Mouse (Mus musculus) gastrocnemius, adult 8-10 months (tissue): ENCODE data around the gene Casp8. TPM values are rescaled to one million over a fixed set of nuclear protein-coding genes. Genes with fewer than 3 reads are reported as not detected.
"Not testable (repeated sequence)": the region's sequence is repeated elsewhere in the genome, so short reads cannot be mapped to it uniquely, and the experiment has no call there.

Source experiments
- DNase-seq, 2 experiments: peaks; one replicate each; pipeline ENCODE4 v3.0.0; 2022; ENCODE audit warnings: low spot score in 2 of 2
- total RNA-seq, 4 experiments: library from RNA; stranded (reverse); gene quantifications; 2 replicates each; pipeline ENCODE4 v1.2.4; 2022

The Casp8 gene
- 1 to 10 TPM; 1.0 to 2.5 (median 2.0) TPM for total RNA-seq

DNA sequence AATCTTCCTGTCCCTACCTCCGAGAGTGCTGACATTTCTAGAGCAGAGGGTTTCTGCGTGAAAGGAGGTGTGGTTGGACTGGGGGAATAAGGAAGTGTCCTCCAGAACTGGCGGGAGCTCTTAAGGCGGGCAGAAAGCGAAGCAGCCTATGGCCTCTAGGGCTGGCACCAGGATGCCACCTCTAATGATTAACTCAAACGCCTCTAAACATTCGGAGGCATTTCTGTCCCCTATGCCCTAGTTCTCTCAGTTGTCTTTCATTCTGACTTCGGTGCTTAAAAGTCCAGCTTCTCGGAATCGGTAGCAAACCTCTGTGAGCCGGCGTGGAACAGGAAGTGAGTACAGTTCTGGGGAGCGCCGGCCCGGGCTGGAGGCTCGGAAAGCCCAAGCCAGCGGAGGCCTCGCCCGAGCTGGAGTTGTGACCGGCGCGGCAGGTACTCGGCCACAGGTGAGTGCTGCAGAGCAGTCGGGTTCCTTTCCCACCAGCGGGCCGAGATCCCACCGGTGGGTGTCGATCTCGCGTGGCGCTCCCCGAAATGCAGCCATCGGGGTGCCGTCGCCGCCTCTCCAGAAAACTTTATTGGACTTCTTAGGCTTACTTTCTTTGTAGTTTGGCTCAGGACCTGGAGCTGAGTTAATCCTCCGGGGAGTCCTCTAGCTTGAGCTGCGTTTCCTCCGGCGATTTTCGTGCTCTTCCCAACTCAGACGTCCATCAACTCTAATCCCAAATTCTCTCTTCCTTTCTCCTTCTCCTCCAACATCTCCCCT is at the start of gene Casp8:
Casp8 (plus strand) TSS at position 84 of the 768 bp plus-strand sequence.
- peak in 1 of 2 experiments; percentile 4 for DNase-seq

DNA sequence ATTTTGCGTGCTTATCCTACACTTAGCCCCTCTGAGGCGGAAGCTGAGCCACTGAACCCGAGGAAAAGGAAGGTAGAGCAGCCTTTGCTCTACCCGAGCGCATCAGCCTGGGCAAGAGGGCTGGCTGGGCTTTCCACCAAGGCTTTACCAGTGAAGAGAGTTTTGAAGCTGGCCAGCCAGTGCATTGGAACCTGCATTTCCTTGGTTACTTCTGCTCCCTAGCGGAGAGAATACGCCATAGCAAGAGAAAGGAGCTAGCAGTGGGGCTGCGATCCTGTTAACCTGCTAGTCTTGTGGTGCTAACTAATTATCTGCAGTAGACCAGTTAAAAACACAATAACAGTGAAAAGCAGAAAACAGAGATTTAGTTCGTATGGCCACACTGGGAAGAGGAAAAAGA is 48.3 kb upstream of the Casp8 start:
- DNase-seq = peak; percentile 30 to 38

DNA sequence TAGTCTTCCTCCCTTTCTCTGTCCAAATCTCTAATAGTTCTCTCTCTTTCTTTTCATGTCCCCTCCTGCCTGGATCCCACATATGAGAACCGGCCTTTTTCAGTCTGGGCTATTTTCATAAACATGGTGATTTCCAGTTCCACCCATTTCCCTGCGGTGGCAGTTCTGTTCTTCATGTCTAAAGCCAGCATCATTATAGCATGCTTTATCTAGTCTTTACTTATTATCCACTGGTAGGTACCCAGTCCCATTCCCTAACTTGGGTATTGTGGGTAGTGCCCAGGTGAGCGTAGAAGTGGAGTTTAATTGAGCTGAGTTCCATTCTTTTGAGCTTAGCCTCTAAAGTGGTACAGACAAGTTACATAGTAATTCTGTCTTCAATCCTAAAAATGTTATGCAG is 35.7 kb upstream of the Casp8 start:
- no peak for DNase-seq

DNA sequence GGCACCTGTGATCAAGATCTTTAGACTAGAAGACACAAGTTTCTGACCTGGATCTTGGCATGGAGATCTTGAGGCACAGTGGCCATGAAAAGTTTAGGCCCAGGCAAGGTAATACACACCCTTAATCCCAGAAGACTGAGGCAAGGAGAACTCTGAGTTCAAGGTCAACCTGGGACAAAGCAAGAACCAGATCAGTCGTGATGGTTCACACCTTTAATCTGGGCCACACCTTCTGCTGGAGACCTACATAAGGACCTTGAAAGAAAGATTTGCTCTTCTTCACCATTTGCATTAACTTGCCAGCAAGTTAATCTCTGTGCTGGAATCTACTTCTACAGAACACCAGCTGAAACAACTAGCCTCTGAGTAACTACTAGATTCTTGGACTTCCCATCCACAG is 34.6 kb upstream of the Casp8 start:
- no peak for DNase-seq

DNA sequence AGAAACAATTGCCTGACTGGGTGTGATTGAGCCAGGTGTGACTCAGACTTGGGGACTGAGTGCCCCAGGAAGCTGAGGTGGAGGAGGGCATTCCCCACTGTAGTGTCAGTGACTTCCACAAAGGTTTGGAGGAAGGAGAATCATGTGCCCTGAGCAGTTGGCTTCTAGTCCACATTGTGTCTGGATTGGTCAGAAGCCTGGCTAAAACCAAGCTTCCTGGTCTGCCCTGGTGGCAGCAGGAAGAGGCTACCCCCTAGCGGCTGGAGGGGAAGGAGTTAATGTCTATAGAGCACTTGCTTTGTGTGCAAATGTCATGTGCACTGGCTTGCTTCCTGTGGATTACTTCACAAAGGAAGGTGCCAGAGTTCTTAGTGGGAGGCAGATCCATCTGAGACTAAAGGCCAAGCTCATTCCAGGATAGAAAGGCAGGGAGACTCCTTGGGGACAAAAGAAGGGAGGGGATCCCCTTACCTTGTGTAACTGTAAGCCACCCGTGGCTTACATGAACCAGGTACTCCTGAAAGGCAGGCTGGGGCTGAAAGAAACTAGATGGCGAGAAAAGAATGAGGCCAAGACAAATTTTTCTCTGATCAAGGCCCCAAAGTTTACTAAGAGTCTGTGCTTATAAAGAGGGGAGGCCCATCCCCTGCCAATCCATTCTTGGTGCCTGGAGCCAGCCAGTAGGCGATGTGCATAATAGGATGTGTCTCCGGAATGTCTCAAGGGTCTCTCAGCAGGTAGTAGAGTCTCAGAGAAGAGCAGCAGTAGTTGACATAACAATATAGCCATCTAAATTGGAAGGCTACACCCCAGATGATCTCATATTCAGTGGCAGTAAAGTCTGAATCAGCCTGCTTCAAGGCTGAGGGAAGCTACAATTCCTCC is 33.5 kb upstream of the Casp8 start:
- not testable (repeated sequence) for DNase-seq

DNA sequence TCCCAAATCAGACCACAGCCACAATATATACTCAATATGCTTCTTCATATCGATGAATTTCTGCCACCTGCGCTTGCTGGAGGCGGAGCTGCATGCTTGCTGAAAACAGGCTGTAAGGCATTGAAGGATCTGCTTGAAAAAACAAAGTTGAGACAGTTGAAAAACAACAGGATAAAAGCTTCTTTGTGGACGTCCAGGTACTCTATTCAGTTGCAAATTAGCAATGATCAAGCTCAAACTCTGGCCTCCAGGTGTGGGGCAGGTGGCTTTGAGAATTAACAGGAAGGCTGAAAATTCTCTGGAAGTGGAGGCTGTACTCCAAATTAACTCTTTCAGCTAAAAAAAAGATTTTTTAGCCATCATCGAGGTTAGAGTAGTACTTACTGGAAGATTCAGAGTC is 32.6 kb upstream of the Casp8 start:
- DNase-seq = no peak

DNA sequence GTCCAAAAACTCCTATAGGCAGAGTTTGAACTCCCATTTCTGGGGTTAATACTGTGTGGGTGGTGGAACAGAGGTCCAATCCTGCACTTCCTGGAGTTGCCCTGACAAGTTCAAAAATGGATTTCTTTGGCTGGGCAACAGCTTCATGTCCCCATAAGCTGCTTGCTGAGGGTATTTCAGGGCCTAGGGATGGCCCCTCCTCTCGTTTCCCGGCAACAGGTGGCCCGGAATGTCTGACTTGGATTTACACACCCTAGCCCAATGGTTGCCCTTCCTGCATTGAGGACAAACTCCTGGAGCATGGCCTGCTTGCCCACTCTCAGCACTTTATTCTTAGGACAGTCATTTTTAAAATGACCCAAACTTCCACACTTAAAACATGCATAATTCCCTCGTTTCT is 28.7 kb upstream of the Casp8 start:
- DNase-seq = not testable (repeated sequence)

DNA sequence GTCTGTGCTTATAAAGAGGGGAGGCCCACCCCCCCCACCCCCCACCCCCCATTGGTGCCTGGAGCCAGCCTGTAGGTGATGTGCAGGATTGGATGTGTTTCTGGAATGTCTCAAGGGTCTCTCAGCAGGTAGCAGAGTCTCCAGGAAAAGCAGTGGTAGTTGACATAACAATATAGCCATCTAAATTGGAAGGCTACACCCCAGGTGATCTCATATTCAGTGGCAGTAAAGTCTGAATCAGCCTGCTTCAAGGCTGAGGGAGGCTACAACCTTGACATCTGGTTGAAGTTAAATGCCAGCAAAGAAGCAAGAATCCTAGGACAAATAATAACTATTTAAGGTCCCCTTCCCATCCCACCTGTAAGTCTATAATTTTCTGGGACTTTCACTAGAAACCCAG is 26.0 kb upstream of the Casp8 start:
- DNase-seq = no peak

DNA sequence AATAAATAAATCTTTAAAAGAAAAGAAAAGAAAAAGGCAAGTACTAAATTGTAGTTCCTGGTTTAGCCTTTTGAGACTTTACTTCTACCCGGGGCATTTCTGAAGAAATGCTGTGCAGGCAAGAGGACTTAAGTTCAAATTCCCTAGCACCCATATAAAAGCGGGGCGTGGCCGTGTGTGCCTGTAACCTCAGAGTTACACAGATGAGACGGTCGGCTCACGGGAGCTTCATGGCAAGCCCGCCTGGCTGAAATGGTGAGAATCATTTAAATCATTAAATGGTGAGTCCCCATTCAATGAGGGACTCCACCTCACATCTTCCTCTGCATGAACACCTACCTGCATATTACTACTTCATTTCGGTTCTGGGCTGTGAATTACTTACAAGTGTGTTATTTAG is 25.5 kb upstream of the Casp8 start:
- DNase-seq = no peak

DNA sequence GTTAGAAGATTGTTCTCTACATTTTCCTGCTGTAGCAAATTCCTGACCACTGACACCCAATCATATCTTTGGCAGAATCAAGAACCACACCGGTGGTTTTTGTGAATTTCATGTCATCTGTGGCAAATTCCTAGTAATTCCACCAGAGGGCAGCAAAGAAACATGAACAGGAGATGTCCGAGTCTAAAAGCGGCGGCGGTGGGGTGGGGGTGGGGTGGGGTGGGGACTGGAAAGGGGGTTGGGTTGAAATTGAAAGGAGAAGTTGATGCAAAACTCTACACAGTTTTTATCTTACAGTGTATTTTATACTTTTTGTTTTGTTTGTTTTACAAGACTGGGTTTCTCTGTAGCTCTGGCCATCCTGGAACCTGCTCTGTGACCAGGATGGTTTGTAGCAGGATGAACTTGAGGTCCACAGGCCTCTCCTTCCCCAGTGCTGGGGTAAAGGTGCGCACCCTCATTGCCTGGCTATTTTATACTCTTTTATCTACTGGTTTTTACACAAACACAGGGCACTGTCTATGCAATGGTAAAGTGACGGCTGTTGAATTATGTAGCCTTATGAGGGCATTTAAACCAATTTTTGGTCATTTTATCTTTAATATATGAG is 25.0 kb upstream of the Casp8 start:
- DNase-seq = no peak

DNA sequence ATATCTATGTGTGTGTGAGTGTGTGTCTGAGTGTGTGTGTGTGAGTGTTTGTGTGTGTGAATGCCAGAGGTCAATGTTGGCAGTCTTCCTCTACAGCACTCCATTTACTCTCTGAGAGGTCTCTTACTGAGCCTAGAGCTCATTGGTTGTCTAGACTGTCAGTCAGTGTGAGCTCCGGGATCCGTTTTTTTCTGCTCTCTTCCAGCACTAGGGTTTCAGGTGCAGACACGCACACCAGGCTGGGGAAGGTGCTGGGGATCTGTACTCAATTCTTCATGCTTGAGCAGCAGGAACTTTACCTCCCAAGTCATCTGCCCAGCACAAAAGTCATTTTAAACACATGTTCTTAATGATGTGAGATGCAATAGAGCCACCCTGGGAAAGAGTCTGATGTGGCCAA is 23.1 kb upstream of the Casp8 start:
- no peak for DNase-seq

DNA sequence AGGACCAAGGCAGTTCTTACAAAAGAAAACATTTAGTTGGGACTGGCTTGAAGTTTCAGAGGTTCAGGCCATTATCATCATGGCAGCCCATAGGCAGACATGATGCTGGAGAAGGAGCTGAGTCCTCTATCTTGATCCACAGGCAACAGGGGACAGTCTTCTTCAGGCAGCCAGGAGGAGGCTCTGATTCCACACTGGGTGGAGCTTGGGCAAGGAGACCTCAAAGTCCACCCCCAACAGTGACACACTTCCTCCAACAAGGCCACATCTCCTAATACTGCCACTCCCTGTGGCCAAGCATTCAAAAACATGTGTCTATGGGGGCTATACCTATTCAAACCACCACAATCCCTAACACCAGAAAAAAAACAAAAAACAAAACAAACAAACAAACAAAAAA is 21.9 kb upstream of the Casp8 start:
- no peak for DNase-seq

DNA sequence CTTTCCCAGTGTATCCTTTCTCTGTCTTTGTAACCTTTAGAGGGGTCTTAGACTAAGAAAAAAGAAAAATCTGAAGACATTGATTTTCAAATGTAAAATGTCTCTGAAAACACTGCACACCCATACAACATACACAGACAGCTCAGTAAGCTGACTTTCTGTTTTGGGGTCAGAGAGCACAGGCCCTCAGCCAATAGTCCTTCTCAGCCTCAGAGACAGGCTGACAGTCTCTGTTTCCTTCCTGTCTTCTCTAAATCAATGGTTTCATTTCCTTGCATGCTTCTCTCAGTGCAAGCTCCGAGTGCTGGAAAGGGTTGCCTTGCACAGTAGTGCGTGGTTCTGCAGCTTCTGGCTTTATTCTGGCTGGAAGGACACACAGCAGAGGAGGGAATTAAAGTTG is 21.3 kb upstream of the Casp8 start:
- DNase-seq = no peak

DNA sequence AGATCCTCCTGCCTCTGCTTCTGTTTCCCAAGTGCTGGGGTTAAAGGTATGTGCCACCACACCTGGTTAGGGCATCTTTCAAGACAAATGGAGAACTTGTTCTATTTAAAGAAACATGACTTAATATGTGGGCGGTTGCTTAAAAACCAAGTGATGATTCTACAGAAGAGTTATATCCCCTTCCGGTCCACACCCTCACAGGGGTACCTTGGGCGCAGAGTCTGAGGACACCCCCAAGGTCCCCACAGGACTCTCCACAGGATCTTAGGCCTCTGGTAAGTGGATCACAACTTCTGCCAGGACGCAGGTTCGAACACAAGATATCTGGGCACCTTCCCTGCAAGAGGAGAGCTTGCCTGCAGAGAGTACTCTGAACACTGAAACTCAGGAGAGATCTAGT is 19.8 kb upstream of the Casp8 start:
- DNase-seq = no peak

DNA sequence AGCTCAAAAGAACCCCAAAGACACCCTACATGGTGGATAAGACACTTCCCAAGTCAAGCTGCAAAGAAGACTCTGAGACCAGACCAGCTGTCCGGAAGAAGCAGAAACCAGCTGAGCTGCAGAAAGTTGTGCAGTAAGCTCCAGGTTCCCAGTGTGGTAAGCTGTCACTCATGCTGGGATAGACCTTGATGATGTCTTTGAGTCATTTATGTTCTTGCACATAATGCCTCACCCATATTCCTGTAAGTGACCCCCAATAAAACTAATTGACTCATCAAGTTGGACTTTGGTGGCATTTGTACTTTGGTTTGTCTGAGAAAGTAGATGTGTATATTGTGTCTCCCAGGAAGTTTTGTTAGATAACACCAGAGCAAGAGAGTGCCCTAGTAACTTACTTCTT is 17.6 kb upstream of the Casp8 start:
- no peak for DNase-seq

DNA sequence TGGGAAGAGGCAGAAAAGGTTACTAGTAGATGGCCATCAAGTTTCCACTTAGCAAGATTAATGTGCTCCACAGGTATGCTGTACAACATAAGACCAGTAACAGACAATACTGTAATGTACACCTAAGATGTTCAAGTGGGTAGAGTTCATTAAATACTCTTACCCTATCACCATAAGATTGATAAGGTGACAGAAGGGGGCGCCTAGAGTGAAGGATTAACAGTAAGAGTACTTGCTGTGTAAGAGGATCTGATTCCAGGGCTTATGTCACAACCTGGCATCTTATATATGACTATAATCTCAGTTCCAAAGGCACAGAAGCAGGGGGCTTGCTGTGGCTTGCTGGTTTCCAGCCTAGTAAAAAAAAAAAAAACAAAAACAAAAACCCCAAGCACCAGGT is 16.9 kb upstream of the Casp8 start:
- no peak for DNase-seq

DNA sequence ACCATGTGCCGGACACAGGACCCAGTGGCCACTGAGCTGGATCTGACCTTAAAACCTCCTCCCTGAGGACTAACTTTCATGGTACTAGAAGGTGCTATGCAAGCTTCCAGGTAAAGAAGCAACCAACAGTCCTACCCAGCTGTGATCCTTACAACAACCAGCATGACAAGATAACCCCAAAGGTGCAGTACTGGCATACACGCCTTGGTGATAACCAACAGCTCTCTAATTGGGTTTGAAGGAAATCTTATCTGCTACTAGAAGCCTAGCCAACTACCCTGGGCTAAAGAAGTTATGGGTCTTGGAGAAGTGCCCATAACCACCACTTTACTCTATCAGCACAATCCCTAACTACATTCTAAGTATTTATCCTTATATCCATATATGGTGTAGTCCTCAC is 8.9 kb upstream of the Casp8 start:
- no peak for DNase-seq

DNA sequence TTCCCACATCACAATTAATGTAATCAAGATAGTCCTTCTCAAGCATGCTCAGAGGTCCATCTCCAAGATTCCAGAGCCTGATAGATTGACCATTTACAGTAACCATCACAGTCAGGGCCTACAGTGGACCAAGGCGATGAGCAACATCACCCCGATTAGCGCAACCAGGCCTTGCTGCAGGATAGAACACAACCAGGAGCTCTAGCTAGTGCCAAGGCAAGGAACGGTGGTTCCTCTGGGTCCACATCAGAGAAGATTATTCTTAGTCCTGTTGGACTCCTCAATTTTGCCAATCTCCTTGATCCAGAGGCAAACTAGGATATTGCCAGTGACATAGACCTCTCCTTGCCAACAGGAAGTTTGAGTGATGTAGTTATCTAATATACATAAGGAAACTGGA is 6.8 kb upstream of the Casp8 start:
- no peak for DNase-seq

DNA sequence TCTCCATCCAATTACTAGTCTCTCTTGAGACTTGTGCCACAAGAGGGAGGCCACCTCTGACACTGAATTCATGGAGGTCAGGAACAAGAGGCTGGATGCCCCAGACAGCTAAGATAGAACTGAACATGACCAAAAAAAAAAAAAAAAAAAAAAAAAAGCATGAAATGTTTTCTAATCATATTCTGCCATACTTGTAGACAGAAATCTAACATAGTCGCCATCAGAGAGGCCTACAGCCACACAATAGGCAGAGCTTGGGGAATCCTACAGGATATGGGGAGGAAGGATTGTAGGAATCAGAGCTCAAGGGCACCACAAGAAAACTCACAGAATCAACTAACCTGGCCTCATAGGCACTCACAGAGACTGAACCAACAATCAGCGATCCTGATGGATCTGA is 469 bp upstream of the Casp8 start:
- DNase-seq = no peak

DNA sequence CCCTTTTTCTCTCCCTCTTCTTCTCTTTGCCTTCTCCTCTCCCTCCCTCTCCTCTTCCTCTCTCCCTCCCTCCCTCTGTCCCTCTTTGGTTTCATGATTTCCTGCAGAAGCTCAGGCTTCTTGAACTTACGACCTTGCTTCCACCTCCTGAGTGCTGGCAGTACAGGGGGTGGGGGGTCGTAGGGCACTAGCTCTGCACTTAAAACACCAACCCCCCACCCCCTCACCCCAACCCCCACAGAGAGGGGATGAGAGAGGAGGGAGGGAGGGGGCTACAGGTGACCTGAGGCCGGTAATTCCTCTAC is 837 bp downstream of the Casp8 start:
- no peak for DNase-seq

DNA sequence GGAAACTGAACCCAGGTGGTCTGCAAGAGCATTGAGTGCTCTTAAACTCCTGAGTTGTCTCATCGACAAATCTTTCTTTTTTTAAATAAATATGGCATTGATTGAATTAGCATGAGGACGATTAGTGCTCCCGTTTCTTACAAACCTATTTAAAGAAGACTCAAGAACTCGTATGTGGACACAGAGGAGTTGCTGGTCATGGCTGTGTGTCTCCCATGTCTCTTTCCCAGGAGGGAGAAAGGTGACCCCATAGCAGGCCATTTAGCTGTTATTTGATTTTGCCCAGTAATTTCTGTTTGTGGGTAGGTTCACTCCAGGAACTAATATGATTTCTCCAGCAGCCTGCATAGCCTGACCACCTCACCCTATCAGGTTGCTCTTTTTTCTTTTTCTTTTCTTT is 1.7 kb downstream of the Casp8 start:
- no peak for DNase-seq

DNA sequence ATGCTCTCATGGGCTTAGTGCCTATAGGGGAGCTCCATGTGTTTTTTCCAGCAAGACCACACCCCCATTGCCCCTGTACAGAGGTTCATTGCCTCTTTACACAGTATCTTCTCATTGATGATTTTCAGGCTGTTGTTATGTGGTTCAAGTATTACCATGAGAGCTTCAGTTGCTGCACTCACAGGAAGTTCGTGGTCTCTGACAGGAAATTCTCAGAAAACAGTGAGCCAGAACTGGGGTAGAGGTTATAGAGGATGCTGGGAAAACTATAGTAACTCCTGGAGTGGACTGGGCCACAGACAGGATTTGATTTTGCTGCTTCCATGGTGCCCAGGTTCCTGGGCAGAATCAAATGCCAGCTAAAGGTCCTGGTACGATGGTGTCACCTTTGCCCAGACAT is 2.2 kb downstream of the Casp8 start:
- DNase-seq = no peak

DNA sequence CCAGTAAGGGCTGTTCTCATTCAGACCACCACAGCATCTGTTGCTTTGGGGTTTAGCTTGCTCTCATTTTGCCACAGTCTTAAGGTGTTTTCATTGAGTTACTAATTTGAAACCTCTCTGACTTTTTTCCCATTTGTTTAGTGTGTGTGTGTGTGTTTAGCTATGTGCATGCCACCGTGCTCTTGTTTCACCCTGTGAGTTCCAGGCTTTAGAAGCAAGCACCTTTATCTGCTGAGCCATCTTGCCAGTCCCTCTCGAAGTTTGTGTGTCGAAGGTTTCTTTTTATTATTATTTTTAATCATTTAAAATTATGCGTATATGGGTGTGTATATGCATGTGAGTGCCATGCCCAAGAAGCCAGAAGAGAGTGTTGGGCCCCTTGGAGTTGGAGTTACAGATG is 3.7 kb downstream of the Casp8 start:
- no peak for DNase-seq
